Mouse (Mus musculus) effector memory CD4-positive, alpha-beta T cell, adult 7 months (primary cell): ENCODE results near the gene Mecr. TPM values are rescaled to one million over a fixed set of nuclear protein-coding genes. Genes with fewer than 3 reads are reported as not detected.

Source experiments
- polyA plus RNA-seq: library from polyadenylated mRNA; unstranded; fragments of 100-300 nt; shearing (Covaris generic); gene quantifications from one replicate; pipeline ENCODE4 v1.2.1, GENCODE M21; 2017

Gene Mecr
- 17.0 TPM for polyA plus RNA-seq

DNA sequence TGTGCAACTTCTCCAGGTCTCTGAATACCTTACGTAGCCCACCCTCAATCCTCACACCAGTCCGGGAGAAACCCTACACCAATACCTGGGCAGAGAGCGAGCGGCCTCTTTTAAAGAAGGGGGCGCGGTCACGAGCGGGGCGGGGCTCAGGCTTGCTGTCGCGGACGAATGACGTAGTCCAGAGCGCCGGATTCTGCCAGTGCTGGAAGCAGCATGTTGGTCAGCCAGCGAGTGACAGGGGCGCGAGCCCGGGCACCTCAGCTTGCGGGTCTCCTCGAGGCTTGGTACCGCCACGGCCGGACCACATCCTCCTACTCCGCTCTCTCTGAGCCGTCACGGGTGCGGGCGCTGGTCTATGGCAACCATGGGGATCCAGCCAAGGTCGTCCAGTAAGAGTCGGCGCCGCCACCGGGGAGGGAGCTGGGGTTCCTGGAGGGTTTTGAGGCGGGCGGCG lies at the start of gene Mecr:
TSS of gene Mecr (plus strand) at position 181 of the 454 bp plus-strand sequence.

GRCm38 (mm10) chr4:131837872-131838524 lies 5.3 kb upstream of the Mecr start, which contains the start of gene Ptpru:
Gene Ptpru (minus strand): TSS chr4:131838288.

GRCm38 (mm10) chr4:131873293-131874168 lies 30.3 kb downstream of the Mecr start, which contains the start of gene Srsf4:
Gene Srsf4 (plus strand): TSS chr4:131873617.

Other genes with a start within 250 kb of the Mecr start
- gene Ptpru, start 5.2 kb upstream of the Mecr start, polyA plus RNA-seq: 0.33 TPM
- gene Srsf4, start 30.1 kb downstream of the Mecr start, polyA plus RNA-seq: 139 TPM
- not detected for gene Tmem200b, start 78.3 kb downstream of the Mecr start, polyA plus RNA-seq
- not detected for gene Gm10300, start 231.2 kb downstream of the Mecr start, polyA plus RNA-seq
- 193 TPM for gene Epb41, start 231.9 kb downstream of the Mecr start, polyA plus RNA-seq